Comparison of ENCODE assay signal across 13 mouse cellular contexts in genomic region chr8:106951707-106952106, GRCm38 (mm10).
"Had no signal": no experiment of that assay in that cellular context is flagged by ENCODE, and none has a peak within 500 bp of the region (broad histone marks: within the 10 kb centered on the region; RNA-seq: fewer than 3 reads in every experiment).

No protein-coding gene starts in this region.

- H3K4me1 ChIP-seq: intestine, embryonic 15.5 days; midbrain, embryonic 13.5 days had no signal

- H3K36me3 ChIP-seq: intestine, embryonic 15.5 days; limb, embryonic 15.5 days; liver, embryonic 13.5 days; midbrain, embryonic 13.5 days had no signal

- DNase-seq: kidney, adult 18-20 months; kidney, postnatal 10 days; kidney, postnatal 4 days; liver, embryonic 13.5 days; liver, postnatal 0 days; lung, postnatal 36 days; right cerebral cortex, postnatal 14 days; thymus, adult 2 months; thymus, postnatal 25 days had no signal

- H3K4me3 ChIP-seq: intestine, embryonic 15.5 days; layer of hippocampus, adult 2 months; limb, embryonic 15.5 days; liver, embryonic 13.5 days; midbrain, embryonic 13.5 days had no signal

- H3K4me2 ChIP-seq: intestine, embryonic 15.5 days; limb, embryonic 15.5 days; liver, embryonic 13.5 days; midbrain, embryonic 13.5 days had no signal

- ATAC-seq: intestine, embryonic 15.5 days; liver, postnatal 0 days; midbrain, embryonic 13.5 days had no signal

- H3K27me3 ChIP-seq: intestine, embryonic 15.5 days; limb, embryonic 15.5 days; liver, embryonic 13.5 days; midbrain, embryonic 13.5 days had no signal

- H3K27ac ChIP-seq: intestine, embryonic 15.5 days; layer of hippocampus, adult 2 months; limb, embryonic 15.5 days; liver, embryonic 13.5 days; midbrain, embryonic 13.5 days had no signal

- H3K9ac ChIP-seq: intestine, embryonic 15.5 days; limb, embryonic 15.5 days; liver, embryonic 13.5 days; liver, postnatal 0 days; midbrain, embryonic 13.5 days had no signal

- H3K9me3 ChIP-seq: intestine, embryonic 15.5 days; limb, embryonic 15.5 days; liver, embryonic 13.5 days; midbrain, embryonic 13.5 days had no signal
